Mouse (Mus musculus) kidney, postnatal 4 days (tissue): Measurements from ENCODE around the gene Elmo1.

ENCODE experiments used
- DNase-seq, 2 experiments: peaks; one replicate each; pipeline ENCODE4 v3.0.0; 2021; ENCODE audit warnings: mixed read lengths in 2 of 2

The Elmo1 gene

DNA sequence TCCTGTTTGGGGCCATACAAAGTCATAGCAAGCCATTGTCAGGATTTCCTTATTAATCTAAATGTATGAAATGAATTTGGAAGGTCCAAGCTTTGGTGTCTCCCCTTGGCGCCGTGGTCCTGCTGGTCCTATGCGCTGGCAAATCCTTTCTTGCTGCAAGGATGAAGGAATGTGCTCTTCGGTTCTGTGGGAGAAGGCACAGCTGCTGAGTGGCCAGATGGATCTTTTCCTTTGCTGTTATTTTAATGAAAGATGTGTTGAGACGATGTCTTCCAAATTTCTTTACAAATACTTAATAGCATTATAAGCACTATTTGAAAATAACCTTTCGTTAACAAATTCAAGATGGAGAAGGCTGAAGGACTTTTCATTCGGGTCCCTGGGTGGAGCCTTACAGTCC, 193.5 kb downstream of the Elmo1 start:
- DNase-seq = no peak

DNA sequence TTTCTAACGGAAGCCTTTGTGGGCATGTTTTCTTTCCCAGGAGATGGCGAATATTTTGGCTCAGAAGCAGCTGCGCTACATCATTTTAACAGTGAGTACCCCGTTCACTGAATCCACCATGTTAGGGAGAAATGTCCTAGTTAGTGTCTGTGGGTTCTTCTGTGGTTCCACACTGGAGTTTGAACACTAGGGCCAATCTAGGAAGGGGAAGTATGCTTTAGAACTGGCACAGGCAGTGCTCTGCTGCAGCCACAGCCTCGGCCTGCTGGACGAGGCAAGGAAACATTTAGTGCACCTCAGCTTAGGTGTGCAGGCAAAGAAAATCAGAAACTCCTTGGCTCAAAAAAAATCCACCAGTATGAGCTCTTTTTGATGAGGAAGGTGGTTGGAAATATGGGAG, 196.3 kb downstream of the Elmo1 start:
- DNase-seq = no peak

DNA sequence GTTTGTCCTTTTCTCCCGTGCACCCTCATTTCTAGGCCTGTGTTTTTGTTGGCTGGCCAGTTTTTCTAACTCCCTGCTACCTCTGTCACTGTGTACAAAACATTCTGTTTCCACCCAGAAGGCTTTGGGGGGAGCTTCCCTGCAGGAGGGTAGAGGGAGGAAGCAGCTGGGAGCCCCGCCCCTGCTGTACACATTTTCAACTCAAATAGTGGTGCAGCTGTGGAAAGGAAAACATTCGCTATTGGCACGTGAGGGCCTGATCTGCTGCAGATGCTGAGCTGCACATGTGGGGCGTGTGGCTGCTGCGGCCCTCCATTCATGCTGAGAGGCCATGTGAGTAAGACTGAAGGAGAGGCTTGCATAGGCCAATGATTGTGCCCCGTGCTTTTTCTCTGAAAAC, 198.0 kb downstream of the Elmo1 start:
- peak; percentile 35 to 53 for DNase-seq

DNA sequence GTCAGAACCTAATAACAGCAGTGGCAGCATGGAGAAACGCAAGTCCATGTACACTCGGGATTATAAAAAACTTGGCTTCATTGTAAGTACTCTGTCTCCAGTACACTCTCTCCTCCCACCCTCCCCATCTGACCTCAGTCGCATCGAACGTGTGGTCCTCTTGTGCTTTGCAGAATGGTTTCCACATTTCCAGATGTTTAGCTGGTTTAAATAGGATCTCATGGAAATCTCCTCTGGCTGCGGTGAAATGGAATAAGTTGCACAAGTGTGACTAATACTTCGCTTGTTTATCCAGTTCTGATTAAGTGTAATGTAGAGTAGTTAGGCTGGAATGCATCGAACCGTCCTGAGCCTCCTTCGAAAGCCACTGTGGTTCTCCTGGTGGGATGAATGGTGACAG, 200.0 kb downstream of the Elmo1 start:
- DNase-seq = no peak

DNA sequence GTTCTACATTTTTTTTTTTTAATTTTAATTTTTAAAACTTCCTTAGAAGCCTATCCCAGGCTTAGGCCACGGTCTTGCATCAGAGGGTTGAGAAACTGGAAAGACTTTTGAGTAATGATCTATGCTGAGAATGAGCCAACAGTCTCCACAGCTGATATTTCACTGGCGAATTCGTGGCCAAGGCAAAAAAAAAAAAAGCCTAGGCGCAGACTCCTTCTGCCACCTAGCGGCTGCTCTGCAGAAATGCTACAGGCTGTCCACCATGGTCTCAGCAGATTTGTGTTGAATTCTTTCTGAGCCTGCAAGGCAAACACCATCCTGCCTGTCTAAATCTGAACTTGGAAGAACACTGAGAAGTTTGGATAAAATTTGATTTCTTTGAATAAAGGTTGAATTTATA, 202.0 kb downstream of the Elmo1 start:
- DNase-seq = peak; percentile 49 to 54

DNA sequence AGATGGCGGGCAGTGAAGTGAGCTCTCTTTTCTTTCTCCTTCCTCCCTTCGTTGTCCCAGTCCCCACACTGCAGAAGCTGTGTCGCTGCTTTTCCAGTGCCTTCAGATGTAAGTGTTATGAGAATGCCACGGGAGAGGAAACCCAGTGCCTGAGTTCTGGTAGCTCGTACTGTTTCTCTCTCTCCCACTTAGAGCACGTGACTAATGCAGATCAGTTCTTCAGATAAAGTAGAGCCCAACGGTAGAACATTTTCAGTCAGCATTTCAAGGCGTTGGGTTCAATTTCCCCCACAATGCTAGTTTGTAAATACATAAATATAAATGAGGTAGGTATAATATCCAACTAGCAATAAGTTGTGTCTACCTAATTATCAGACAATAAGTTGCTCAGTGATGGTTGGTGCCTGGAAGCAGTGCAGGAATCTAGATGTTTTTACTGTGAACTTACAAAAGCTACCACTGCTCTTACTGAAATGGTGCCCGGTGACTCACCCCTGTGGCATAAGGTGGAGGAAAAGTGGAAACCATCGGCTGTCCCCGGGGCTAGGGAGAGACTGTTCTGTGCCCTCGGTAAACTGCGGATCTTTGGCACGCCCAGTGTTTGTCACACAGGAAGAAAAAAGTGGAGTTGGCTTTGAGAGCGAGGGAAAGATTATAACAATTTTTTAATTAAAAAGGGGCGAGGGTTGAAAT, 205.0 kb downstream of the Elmo1 start:
- no peak for DNase-seq

DNA sequence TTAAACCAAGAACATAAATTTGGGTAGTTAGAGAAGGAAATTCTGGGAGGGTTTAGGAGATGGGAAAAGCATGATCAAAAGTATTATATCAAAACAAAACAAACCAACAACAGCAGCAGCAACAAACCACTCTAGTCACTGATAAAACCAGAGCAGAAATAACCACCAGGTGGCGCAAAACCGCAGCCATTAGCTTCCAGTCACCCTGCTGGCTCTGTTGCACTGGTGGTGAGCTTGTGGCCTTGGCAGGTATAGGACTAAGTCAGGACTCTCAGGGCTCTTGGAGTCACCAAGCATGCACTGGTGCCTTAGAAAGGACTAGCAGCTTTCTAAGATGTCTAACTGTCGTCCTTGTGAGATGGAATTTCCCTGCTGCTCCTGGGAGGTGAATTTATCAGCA, 207.4 kb downstream of the Elmo1 start:
- peak; percentile 81 to 82 for DNase-seq

DNA sequence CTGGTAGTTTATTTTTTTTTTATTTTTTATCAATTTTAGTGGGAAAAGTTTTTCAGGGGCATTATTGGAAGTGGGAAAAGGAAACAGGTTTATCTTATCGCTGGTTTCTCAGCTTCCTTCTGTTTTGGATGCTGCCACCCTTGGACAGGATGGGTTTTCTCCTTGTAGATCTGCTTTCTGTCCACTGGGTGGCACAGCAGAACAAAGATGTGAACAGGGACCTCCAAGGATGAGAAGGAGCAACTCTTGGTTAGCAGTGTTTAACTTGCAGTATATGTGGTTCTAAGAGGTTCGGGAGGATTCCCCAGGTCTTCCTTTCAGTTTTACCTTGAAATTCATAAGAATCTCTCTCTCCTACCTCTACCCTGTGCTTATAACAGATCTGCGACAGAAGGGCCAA, 209.0 kb downstream of the Elmo1 start:
- peak in 1 of 2 experiments; percentile 32 for DNase-seq

DNA sequence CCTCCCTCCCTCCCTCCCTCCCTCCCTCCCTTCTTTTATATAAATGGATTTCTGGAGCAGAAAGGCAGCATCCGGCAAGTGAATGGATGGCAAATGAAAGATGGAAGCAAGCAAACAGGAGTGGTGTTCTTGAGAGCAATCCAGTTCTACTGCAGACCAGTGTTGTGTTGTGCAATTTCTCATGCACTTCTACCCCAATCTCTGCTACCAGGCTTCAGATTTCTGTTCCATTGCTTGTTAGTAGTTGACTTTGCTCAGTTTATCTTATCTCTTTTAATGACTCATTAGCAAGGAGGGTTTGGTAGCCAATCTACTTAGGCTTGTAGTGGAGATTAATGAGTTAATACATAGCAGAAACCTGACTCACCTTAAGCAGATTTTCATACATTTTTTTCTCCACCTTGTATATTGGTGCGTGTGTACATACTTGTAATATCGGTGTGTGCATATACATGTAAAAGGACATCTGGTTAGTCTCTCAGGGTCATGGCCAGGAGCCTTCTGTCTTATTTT, 209.7 kb downstream of the Elmo1 start:
- DNase-seq = no peak

DNA sequence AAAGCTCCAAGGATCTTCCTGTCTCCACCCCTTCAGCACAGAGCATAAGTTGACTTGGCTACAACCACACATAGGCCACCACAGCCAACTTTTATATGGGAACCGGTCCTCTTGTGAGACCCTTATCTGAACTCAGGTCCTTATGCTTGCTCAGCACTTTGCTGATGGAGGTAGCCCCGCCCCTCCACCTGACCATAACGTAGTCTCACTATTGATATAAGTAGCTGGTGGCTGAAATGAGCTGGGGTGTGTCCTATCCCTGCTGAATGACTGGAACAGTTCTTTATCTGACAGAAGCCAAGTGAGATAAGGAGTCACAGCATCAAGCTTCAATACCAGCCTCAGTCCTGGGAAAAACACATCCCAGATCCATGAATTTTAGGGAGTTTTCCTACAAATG, 210.2 kb downstream of the Elmo1 start:
- DNase-seq = no peak

DNA sequence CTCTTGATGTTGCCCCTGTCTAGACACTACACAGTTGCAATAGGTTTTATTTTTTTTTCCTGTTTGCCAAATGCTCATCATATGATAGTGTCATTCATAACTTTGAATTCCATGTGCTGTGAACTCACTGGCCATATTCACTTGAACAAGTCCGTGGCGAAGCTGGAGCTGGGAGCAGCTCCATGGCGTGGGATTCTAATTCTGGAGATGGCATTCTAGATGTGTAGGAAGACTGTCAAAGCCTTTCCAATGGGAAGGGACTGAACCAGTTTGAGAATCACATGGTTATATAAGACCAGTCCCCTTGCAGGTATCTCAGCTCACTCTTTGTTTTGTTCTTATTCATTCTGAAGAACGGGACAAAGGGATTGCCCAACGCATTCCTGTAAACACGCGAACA, 211.4 kb downstream of the Elmo1 start:
- DNase-seq = no peak

DNA sequence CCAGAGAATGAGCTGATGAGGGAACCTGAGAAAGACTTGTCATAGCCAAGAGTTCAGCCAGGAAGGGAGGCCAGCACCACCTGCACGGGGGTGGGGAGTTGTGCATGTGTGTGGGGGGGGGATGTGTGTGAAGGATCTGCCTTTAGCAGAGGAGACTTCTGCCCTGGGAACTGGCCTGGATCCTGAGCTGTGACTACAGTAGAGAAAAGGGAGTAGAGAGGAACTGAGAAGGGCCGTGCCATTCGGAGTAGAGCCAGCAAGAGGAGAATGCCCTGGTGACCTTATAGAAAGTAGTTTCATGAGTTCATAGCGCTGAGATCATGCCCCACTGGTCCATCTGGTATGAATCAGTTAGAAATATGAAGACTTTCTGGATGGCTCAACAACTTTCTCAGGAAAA, 215.2 kb downstream of the Elmo1 start:
- DNase-seq = no peak

DNA sequence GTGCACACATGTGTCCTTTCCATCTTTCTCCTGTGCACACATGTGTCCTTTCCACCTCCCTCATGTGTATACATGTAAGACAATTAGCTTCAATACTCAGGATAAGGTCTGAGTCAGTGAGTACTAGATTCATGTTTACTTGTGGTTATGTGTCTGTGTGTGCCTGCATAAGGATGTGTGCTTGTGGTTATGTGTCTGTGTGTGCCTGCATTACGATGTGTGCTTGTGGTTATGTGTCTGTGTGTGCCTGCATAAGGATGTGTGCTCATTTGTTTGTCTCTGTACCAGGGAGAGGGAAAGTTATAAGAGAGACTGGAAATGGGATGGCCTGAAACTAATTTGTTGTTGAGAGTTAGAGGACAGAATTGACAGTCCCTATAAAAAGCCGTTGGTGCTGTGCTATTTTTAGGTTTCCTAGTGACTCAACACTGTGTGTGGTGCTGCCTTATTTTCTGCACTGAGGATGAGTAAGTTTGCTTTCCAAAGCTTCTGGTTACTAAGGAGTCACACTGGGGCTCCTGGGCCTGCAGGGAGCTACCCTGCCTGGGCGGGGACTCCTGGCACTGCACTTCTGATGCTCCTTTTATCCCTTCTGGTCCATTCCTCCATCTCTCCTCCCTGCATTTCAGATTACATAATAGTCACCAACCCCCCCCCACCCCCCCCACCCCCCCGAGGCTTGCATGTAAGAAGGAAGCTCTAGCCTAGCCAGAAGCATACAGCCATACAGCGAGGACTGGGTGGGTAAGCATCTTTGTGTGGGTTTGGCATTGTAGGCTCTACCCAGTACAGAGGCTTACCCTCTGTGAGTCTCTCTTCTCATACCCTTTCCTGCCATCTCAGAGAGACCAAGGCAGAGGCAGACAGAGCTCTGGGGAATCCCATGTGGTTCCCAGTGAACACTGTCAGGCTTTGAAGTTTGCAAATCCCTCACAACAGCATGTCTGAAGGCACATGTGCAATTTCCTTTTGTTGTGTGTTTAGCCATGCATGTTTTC, 216.1 kb downstream of the Elmo1 start:
- DNase-seq = no peak

DNA sequence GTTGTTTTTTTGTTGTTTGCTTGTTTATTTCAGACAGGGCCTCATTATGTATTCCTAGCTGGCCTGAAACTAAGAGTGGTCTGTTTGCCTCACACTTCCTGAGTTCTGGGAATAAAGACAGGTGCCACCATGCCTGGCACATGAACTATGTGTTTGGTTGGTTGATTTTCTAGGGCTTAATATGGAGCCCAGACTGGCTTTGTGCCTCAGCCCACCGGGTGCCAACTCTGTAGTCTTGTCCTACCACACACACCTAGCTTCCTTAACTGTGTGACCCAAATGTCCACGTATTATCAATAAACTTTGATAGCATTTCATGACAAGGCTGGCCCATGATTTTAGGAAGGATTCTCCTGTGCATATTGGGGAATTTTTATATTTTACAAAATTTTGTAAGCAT, 217.0 kb downstream of the Elmo1 start:
- DNase-seq = no peak

DNA sequence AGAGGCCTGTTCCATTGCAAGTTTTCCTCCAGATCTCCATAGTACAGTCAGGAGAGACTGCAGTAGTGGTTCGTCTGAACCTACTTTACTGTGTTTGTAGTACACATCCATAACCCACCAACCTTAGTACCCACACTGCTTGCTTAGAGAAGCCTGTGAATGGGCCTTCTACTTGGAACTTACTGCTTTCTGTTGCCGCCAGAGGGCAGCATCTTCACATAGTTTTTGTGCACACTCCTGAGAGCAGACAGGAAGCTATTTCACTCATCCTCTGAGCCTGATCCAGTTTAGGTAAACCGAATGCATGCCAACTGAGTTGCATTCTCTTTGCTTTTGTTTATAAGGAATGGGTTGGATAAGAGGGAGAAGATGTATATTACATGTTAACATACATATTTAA, 221.2 kb downstream of the Elmo1 start:
- peak; percentile 88 to 89 for DNase-seq

DNA sequence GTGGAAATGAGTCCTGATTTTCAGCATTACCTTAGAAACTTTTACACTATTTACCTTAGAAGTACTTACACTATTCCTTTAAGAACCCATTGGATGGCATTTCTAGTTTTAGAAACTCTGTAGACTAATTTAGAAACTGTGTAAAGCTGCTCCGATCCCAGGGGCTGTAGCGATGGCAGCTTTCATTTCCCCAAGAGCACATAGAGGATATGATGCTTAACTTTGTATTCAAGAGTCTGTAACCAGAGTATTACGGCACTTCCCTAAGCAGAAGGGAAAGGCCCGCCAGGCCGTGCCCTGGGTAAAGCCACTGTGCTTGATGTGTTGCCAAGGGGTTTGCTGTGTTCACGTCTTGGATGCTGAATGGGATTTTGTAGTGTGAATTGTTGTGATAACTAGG, 222.9 kb downstream of the Elmo1 start:
- no peak for DNase-seq

DNA sequence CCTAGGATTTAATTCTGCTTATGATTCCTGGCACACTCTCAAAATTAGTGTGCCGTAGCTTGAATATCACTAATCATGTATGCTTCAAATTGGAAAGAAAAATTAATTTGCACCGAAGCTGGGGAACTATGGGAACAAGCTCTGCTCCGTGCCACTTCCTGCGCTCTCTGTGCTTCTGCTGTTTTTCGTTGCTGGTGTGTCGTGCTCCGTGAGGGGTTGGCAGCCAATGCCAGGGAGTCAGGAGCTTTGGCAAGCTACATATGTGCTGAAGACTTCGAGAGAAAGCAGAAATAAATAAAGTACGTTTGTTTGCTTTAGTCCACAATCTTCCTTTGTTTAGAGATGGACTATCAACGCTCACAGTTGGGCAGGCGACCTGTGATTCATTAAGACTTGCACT, 225.7 kb downstream of the Elmo1 start:
- DNase-seq = no peak

DNA sequence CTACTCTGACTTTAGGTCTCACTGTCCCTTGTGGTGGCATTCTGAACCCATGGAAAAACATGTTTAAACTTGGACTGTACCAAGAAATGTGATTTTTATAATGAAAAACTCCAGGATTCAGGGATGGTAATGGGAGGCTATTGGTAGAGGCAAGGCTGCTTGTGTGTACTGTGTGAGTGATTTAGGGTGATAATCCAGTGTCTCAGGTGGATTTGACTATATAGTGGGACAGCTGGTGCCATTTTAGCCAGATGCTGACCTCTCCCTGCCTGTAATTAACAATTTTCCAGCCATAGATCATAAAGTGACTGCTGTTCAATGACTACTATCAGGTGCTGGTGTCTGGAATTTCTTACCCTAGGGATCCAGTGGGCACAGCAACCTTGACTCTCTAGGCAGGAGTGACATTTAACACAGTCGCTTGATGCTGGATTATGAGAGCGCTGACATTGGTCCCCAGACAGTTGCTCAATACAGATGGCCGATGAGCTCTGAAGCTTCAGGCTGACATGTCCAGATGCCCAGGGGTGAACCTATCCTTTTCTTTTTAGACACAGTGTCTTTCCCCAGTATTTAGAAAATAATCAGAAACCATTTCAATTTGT, 228.3 kb downstream of the Elmo1 start:
- no peak for DNase-seq

DNA sequence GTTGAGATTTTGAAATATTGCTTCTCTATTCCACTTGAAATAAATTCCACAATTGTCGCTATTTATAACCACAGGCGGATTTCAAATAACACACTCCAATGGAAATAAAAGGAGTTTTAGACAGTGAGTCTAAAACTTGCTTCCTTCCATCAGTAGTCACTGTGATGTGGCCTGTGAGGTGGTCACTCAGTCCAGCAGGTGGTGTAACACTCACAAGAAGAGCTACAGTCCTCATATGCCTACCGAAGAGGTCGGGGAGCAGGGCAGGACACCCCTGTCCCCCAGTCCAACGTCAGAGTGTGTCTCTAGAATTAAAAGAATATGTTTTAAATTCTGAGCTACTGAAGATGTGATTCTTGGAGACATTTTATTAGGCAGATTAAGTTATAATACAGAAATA, 229.8 kb downstream of the Elmo1 start:
- DNase-seq = no peak

DNA sequence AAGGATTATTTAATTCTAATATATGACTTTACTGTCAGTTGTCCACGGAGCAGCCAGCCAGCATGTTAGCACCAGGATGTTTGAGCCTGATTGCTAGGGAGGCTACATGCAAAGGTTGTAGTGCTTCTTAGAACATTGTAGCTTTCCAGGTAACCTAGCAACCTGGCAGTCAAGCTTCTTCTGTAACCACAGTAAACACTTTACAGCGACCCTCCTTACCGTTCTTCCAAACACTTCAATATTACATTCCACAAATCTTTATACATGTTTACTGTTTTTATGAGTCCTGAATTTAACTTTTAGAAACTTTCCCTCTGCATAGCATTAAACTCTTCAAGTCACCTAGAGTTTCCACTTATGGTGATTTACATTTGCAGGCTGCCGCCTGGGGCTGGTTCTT, 233.1 kb downstream of the Elmo1 start:
- DNase-seq = no peak

DNA sequence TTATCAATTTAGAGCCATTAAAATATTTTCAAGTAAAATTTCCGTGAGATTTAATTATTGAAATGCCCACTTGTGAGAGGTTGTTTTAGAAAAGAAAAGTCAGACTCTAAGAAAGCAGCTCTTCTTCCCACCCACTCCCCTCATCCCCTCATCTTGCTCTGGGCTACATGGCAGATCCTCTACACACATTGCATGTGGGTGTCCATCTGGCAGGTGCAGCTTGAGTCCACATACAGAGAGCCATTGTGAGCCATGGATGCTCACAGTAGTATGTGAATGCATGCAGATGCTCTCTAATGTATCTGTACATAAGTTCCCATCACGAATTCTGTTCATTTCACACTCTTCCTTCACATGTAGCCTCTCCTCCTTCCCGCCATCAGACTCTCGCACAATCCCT, 236.7 kb downstream of the Elmo1 start:
- no peak for DNase-seq

DNA sequence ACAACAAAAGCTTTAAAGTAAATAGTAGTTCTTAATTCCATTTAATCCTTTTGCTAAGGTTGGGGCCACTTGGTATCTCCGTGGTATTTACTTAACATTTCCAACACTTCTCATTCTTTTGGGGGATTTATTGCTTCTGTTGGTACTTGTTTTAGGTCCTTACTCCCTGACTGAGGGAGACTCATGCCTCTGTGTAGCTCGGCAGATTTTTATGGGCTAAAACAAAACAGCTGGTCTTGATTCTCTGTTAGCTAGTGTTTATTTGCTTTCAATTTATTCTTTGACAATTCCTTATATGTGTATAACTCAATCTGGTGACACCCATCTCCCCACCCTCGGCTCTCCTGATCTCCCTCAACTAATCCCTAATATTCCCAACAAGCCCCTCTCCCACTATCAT, 237.6 kb downstream of the Elmo1 start:
- DNase-seq = no peak

DNA sequence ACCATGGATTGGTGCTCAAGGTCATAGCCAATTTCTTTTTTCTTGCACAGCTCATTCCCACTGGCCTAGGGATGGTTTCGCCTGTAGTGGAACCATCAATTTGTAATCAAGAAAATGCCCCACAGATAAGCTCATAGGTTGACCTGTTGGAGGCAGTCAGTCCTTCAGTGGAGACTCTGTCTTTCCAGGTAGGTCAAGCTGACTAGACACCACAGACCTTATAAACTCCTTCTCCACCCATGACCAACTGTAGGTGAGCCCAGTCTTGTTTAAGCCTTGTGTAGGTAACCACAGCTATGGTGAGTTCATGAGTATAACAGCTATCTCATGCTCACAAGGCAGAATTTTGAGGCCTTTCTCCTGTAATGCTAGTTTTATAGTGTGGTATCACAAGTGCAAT, 238.3 kb downstream of the Elmo1 start:
- DNase-seq = no peak

DNA sequence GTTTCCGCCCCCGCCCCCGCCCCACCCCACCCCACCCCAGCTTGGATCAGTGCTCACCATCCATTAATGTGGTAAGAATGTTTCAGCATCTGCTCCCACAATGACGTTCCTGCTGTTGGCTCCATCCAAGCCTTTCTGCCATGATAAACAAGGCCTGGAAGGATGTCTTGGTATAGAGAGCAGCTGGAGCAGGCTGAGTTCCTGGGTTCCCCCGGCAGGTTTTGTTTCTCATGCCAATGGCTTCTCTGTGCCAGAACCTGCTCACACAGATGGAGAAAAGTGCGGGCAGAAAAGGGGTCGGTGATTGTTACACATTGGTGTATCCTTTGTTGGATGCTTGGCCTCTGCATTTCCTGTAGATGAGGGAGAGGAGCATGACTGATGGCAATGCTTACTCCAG, 240.6 kb downstream of the Elmo1 start:
- no peak for DNase-seq
